Mouse (Mus musculus): ENCODE measurements around the gene D130052B06Rik.

The D130052B06Rik gene

DNA sequence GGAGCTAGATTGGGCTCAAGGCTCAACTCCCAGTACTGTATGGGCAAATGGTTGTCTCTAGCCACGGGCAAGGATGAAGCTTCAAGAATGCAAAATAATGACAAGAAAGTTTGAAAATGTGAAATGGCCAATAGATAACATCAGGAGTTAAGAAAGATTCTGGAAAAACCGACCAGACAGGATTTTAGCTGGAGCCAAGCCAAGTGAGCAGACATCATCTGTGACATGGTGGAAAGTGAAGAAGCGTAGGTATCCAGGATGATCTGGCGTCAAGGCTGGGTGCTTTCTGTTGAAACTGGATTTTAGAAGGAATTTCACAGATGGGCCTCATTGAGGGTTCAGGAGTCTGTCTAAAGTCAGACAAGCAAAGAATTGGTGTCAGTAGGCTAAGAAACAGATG is at the start of gene D130052B06Rik:
D130052B06Rik (plus strand) TSS at position 317 of the 400 bp plus-strand sequence.
- no peak for DNase-seq (ENCODE audit: low spot score in 2 of 2)

DNA sequence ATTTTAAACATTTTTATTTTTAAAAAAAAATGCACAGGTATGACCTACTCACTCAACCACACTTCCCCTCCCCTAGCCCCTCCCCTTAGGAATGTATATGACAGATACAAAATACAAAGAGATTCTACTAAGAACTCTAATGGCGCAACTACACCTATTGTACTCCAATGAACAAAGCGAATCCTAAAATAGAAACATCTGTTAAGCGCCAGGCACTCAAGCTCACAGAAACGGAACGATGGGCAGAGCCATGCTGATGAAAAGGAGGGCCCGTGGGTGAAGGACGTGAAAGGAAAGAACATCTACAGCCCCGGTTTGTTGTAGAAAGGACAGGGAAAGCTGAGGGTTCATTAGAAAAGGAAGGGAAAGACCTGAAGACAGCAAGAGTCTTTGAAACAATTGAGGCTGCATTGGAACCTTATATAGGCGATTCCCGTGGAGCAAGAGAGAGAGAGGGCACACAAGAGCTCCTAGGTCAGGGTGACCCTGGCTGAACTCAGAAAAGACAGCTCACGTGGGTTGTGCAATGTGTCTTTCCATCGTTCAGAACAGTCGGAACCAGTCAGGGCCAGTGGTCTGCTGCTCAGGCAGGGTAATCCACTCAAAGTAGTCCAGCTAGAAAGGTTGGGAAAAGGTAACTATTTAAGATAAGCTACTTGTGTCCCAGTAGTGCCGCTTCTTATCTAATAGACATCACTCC is 48.1 kb upstream of the D130052B06Rik start:
- no peak for DNase-seq (ENCODE audit: low spot score in 2 of 2)

DNA sequence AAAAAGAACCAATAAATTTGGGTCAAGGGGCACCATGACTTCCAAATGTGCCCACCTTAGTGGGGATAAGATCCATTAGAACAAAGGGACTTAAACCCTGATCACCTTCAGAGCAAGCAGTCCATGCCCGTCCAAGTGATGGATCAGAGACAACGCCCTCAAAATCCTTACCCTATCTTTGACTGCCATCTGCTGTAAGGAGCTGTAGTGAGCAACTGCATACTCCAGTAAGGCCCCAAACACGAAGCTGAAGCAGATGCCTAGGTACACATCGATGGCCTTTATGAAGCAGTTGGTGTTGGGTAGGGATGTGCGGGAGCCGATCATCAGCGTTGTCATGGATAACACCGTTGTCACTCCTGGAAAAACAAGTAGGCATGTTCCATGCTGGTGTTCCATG is 45.0 kb upstream of the D130052B06Rik start:
- no peak for DNase-seq (ENCODE audit: low spot score in 2 of 2)

DNA sequence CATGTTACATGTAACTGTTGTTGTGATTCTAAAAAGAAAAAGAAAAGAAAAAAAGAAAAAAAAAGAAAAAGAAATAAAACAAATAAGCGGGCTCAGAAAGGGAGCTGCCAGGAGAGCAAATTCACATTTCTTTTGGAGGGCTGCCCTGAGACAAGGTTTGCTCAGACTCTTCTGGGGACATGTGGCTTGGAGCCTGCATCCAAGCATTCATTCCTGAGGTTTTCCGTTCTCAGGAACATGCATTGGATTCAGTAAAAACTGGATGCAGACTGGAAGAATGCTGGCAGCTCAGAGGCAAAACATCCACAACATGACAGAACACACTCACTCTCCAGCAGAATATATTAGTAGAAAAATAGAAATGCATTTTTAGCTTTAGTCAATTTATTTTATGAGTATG is 35.2 kb upstream of the D130052B06Rik start:
- no peak for DNase-seq (ENCODE audit: low spot score in 2 of 2)

DNA sequence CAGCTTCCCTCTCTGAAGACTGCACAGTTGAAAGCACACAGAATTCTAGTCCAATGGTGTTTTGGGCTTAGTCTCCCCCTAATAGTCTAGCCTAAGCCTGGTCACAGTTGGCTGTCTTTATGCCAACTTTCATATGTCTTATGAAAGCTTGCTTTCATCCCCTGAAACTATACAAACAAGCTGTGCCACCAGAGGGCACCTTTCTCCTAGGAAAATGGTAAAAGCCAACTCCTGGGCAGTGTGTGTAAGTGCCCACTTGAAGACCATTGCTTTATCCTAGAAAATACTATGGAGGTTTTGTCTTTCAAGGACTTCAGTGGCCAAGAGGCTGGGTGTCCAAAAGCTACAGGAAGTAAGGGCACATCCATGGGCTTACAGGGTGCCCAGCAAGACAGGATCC is 28.7 kb upstream of the D130052B06Rik start:
- DNase-seq (ENCODE audit: low spot score in 2 of 2), result no peak

DNA sequence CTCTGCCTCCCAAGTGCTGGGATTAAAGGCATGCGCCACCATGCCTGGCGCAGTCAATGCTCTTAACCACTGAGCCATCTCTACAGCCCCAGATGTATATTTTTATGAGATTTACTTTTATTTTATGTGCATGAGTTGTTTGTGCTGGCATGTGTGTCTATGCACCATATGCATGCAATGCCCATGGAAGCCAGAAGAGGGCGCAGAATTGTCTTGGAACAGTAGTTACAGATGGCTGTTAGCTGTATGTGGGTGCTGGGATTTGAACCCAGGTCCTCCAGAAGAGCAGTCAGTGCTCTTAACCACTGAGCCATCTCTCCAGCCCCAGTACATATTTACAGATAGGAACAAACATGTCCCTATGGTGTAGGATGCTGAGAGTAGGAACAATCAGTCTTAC is 24.2 kb upstream of the D130052B06Rik start:
- DNase-seq (ENCODE audit: low spot score in 2 of 2), result no peak

DNA sequence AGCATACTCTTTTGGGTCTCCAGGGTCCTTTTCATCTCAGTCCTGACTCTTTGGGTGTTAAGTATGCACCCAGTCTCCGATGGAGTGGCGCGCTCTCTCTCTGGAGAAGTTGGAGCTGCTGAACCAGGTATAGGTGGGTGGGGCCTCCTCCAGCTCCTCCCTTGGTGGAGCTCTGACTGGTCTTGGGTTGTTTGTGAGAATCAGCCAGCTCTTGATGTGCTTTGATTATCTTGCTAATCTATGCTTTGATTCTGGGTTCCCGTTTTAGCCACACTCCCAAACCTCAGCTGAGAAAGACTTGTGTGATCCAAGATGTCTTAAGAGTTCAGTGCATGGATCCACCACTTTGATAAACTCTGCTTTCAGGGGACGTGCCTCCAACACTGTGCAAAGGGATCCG is 20.2 kb upstream of the D130052B06Rik start, which contains the start of gene Gabrp:
Gabrp (minus strand) TSS at position 101 of the 400 bp plus-strand sequence.
- no peak for DNase-seq (ENCODE audit: low spot score in 2 of 2)

DNA sequence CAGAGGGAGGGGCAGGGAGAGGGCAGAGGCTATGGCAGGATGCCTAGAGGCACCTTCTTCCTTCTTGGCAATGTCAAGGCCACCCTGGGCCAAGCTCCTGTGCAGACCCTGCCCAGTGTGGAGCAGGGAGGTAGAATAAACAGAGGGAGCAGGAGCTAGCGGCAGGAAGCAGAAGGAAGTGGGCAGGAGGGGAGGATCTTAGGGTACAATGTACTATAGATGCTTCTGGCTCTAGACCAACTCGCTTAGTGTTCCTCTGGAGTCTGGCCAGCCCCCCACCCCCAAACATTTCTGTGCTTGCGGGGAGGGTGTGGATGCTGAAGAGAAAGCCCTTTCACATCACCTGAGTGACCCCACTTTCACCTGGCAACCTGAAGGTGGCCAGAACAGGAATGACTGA is 19.5 kb upstream of the D130052B06Rik start:
- DNase-seq (ENCODE audit: low spot score in 2 of 2), result no peak

DNA sequence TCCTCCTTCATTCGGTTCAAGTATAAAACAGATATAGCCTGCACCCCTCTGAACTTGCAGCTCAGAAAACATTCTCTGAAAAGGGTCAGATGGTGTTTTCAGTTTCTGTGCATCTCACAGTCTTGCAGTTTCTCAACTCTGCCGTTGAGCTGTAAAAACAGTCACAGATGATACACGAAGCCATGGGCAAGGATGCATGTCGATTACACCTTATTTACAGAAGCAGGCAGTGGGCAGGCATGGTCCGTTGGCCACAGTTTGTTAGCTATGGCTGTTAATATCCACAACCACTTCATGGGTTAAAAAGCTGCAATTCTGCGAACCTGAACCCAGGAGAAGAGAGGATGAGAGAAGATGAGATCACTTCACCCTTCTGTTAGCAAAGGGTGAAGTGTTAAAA is 12.5 kb upstream of the D130052B06Rik start:
- DNase-seq (ENCODE audit: low spot score in 2 of 2), result no peak

DNA sequence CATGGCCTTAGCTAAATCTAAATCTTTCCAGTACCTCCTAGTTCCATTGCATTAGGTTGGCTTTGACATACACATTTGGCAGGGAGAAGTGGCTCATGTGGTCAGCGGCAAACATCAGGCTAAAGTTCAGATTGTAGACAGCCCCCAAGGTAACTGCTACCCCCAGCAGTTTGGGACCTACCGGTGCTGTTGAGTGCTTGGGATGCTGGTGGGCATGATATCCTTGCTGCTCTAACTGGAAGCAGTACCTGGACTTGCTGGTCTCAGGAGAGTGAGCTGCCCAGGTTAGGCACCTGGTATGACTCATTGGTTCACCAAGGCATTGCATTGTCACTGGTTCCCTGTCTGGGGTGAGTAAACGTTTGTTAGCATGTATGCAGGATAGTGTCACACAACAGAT is 8.3 kb upstream of the D130052B06Rik start:
- no peak for DNase-seq (ENCODE audit: low spot score in 2 of 2)

DNA sequence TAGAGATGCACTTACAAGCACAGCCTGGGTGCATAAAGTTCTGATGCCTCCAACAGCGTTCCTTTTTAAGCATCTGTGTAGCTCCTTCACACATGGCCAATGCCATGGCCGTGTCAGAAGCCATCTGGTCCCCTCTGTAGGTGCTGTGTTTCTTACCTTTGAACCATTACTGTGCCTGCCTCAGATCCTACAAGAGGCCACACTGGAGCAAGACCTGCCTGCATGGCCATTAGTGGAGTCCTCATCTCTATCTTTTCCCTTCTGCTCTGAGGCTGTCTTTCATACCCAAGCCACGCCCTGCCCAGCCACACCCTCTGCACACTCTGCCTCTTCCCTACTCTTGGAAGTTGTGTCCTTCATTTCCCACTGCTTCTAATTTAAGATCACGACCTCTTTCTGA is 6.3 kb upstream of the D130052B06Rik start:
- DNase-seq (ENCODE audit: low spot score in 2 of 2), result no peak

DNA sequence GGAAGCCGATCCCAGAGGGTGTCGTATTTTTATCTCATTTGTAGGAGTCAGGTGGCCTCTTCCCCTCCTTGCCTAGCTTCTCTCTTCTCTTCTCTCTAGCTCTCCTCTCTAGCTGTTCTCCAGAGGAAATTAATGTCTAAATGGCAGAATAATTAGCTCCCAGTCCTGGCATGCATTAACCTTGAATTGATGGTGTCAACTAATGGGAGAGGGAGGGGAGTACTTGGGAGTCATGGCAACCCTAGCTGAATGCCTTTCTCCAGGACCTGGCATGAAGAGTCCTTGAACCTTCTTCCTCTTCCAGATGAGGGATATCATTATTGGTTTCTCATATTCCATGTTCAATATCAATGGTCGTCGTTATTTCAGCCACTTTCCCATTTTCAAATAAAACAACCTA is 2.4 kb upstream of the D130052B06Rik start:
- no peak for DNase-seq (ENCODE audit: low spot score in 2 of 2)

DNA sequence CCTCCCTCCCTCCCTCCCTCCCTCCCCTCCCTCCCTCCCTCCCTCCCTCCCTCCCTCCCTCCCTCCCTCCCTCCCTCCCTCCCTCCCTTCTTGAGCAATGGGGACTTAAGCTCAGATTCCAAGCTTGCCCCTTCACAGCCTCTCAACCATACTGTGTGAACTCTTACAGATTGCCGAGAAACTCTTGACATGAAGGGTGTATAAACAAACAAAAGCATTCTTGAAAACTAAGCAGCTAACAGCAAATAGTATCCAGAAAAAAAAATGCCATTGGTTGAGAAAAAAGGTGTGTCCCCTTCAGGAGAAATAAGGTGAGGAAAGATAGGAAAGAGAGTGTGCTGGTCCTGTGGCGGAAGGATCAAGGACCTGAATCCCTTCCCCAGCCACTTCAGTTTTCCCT is 4.1 kb downstream of the D130052B06Rik start:
- no peak for DNase-seq (ENCODE audit: low spot score in 2 of 2)

DNA sequence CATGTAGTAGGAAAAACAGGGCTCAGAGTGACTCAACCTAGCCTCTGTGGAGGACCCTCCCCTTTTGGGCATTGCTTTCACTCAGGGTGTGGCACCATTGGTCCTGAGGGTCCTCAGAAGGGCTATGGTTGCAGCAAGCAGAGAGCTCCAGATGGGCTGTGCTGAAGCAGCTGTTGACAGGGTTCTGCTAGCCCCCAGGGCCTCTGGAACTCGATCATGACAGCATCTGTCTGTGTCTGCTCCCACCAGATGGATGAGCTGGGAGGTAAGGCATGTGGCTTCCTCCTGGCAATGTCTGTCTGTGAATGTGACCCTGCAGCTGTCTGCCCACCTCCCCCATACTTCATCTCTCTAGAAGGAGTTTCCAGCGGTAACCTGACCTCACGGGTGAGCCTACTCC is 8.7 kb downstream of the D130052B06Rik start:
- DNase-seq (ENCODE audit: low spot score in 2 of 2), result no peak

DNA sequence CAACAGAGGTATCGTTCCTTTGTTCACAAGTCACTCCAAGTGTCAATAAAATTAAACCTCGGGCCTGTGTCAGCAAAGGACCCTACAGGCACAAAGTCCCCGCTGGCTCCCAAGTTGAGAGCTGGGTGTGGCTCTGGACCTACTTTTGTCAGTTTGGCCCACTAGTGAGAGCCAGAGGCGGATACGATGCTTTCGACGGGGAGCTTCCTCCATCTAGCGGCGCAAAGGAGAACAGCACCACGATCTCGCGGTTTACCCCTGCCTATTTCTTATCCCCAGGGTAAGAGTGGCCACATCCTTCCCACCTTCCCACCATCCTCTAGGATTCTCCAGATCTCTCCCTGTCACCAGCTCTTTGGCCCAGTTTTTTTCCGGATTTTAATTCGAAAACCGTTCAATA is 15.1 kb downstream of the D130052B06Rik start:
- DNase-seq (ENCODE audit: low spot score in 2 of 2), result peak; percentile 51 to 77

DNA sequence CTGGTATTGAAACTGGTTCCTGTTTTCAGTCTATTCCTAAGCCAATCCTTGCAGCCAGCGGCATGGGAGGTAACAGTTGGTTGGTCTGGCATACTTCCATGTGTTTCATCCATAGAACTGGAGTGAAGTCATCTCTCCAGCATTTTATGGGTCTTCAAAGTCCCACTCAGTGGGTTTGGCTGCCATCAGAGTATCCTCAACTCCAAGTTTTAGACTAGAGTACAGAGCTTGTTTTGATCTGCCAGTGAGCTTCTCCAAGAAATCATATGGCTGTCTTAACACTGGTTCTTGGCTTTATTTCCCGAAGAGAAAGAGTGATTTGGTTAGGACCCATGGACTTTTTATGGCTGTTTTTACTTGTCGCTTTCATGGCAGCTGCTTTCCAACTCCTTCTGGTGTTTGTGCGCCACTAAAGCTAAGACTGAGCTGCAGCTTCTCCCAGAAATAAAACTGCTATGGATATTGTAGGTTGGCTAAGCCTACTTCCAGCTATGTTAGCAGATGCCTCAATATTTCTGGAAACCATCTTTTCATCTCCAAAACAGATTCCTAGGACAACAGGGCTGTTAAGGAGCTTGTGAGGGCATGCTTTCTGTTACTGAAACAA is 28.1 kb downstream of the D130052B06Rik start:
- no peak for DNase-seq (ENCODE audit: low spot score in 2 of 2)

DNA sequence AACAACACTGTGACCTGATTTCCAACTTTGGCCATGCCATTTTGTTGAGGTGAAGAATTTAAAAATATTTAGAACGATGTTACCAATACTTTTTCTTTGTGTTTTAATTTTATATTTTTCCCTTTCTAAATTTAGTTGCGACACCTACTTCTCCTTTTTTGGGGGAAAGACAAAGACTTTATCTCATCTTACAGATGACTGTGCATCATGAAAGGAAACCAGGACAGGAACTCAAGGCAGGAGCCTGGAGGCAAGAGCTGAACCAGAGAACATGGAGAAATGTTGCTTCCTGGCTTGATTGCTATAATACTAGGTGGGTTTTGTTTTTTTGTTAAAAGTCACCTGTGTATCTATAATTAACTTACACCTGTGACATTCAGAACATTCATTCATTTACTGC is 38.0 kb downstream of the D130052B06Rik start:
- DNase-seq (ENCODE audit: low spot score in 2 of 2), result no peak

DNA sequence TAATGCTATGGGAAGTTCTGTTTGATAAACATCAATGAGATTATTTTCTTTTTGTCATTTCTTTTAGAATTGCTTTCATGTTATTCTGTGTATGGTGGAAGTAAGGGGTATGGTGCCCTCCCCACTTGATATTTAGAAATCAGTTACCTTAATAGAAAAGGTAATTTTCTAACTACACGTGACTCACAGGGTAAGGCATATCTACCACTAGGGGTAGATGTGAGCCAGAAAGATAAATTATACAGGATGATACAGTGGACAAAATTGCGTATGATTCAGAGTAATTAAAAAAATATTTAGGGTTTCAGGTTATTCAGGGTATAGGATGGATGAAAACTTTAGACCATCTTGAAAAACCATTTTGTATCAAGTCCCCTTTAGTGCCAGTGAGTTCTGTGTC is 50.3 kb downstream of the D130052B06Rik start:
- no peak for DNase-seq (ENCODE audit: low spot score in 2 of 2)

DNA sequence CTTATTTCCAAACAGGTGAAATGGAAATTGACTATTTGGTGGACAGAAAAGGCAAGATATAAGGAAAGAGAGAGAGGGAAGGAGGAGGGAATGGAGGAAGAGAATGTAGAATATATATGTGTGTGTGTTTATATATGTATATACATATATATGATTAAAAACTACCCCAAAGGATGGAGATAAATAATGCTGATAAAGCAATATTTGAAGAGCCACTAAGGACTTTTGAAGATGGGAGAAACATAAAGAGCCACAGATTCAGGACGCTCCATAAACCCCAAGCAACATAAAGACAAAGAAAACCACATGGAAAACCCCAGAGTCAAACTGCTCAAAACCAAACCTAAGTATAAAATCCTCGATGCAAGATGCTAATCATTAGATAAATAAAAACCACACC is 55.4 kb downstream of the D130052B06Rik start:
- no peak for DNase-seq (ENCODE audit: low spot score in 2 of 2)

DNA sequence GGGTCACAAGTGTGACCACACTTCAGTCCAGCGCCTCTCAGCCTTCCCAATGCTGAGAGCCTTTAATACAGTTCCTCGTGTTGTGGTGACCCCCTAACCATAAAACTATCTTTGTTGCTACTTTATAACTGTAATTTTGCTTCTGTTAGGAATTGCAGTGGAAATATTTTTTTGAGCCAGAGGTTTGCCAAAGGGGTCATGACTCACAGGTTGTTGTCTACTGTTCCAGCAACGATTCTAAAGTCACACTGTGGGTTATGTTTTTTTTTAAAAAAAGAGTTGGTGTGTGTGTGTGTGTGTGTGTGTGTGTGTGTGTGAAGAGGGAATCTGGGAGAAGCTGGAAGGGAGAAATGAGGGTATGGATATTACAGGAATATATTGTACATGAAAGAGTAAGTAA is 56.1 kb downstream of the D130052B06Rik start:
- no peak for DNase-seq (ENCODE audit: low spot score in 2 of 2)

DNA sequence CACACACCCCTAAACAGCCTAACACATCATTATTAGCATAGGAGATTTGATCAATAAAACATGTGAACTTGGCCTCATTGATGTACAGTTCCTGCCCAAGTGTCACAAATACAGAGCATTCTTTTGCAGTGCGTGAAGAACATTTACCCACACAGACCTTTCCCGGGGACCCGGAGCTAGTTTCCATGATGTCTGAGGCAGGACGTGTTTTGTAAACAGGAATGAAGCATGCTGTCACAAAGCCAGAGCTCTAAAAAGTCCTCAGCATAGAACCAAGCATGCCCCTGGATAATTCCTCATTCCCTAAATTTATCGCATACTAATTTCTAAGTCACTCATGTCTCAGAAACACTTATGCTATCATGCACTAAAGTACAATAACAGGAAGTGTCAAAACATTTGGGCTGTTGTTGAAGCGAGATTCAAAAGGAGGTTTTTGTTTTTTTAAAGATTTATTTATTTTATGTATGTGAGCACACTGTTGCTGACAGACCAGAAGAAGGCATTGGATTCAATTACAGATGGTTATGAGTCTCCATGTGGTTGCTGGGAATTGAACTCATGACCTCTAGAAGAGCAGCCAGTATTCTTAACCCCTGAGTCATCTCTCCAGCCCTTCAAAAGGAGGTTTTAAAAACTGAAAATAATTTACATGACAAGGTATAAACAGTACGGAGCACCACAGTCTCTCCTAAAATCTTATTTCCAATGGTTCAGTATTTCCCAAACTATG is 56.9 kb downstream of the D130052B06Rik start:
- DNase-seq (ENCODE audit: low spot score in 2 of 2), result no peak

DNA sequence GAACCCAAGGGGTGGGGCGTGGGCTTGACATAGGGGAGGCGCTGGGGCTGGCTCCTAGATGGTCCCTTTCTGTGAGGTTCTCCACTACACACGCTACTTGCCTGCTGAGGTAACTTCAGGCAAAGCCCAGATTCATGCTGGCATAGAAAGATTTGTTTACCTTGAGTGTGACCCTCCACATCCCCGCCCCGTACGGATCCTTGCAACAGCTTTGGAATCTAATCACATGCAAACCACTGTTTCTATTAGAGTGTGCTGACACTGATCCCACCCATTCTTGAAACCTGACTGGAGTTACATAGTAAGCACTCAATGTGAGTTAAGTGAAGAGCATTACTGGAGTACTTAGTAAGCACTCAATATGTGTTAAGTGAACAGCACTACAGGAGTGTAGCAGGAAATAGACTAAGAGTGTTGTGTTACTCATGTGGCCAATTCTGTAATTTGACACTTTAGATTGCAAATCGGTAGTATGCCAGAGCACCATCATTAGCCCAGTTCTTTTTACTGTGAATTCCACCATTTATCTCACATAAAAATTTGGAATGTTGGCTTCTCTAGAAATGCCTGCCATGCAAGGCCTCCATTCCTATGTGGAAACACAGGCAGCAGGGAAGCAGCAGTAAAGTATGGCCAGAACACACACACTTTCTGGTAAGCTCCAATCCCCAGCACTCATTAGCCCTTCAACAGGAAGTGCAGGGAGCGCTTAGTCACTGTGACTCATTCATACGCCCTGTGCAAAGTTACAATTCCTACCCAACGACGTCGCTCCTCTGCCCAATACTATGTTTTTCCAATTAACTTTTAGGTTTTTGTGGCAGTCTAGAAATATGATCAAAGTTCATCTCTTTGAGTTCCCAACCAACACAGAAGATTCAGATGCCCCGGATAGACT is 61.2 kb downstream of the D130052B06Rik start:
- DNase-seq (ENCODE audit: low spot score in 2 of 2), result no peak

Data from urinary bladder, postnatal 4 days (tissue).